Mouse (Mus musculus) frontal cortex, postnatal 25 days (tissue): Measurements from ENCODE around the gene B3galnt2.
"Not testable (repeated sequence)": the region's sequence is repeated elsewhere in the genome, so short reads cannot be mapped to it uniquely, and the experiment has no call there.

Source experiments
- DNase-seq, 2 experiments: peaks; one replicate each; pipeline ENCODE4 v3.0.0; 2022; ENCODE audit warnings: low spot score in 2 of 2

B3galnt2 gene

DNA sequence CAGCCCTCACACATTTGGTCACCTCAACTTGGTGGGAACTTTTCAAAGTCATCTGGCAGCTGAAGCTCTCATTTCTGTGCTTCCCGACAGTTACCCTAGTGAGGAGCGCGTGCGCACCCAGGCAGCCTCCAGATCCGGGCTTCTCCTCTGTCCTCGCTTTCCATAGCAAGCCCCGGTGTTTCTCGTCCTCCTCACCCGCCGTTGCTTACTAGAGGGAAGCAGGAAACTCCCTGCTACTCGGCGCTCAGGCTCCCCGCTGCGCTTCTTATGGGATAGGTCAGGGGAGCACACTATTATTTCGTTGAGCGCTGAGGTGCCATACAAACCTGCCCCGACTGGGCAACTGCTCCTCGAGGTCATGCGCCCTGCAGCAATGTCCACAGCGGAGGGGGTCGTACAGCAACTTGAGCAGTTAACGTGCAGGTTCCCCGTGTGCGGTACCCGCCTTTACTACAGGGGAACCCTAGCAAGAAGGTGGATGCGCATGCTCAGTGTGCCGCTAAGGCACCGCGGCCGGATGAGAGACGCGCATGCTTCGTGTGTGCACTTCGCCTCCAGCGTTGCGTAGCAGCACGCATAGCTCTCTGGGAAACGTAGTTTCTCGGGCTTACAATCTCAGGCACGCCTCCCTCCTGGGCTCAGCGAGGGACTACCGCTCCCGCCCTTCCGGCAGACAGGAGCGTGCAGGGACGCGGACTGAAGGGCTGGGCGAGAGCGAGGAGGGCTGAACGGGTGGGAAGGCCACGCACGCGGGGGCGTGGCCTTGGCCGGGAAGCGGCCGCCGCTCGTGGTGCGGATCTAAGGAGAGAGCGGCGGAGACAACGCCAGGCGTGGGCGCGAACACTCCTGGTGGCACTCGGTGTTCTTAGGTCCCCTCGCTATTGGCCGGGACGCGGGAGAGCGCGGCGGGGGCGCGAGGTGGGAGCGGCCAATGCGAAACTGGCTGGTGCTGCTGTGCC, at the start of gene B3galnt2:
TSS of gene B3galnt2 (plus strand) at position 596 of the 959 bp plus-strand sequence.
- peak; percentile 86 to 90 for DNase-seq

GRCm38 (mm10) chr13:13911341-13911740, 42.9 kb upstream of the B3galnt2 start:
- DNase-seq = no peak

DNA sequence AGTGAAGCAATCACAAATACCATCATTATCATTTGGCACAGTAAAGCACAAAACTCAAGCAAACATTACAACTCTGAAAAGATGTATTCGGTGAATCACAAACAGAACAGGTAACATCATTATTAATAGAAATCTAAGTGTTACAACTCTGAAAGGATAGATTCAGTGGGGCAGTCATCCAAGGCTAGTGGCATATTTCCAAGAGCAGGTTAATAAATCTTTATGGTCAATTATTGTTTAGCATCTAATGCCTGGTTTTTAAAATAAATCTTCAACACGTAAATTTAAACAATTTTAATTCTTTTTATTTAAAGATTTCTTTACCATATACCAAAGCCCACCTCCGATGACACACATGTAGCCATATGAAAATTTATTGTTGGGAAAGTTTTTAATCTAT, 34.9 kb upstream of the B3galnt2 start:
- no peak for DNase-seq

- DNase-seq = no peak
Measured at GRCm38 (mm10) chr13:13922526-13922925, 31.7 kb upstream of the B3galnt2 start.

GRCm38 (mm10) chr13:13929982-13930381, 24.3 kb upstream of the B3galnt2 start:
- DNase-seq = no peak

GRCm38 (mm10) chr13:13954931-13955330, 662 bp downstream of the B3galnt2 start:
- no peak for DNase-seq

DNA sequence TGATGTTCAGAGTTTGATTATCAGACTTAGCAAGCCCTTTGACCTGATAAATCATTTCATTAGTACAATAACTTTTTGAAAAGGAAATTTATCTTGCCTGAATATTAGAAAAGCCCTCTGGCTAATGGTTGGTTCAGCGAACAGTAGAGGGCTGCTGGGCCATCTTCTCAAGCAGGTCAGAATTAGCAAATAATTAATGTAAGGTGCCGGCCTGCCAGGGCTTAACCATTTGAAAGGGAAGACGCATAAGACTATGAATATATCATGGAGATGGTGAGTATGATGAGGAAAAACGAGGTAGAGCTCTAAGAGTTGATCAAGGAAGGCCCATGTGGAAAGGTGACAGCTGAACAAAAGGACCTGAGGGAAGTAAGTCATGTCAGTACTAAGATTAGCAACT, 2.4 kb downstream of the B3galnt2 start:
- DNase-seq = no peak

DNA sequence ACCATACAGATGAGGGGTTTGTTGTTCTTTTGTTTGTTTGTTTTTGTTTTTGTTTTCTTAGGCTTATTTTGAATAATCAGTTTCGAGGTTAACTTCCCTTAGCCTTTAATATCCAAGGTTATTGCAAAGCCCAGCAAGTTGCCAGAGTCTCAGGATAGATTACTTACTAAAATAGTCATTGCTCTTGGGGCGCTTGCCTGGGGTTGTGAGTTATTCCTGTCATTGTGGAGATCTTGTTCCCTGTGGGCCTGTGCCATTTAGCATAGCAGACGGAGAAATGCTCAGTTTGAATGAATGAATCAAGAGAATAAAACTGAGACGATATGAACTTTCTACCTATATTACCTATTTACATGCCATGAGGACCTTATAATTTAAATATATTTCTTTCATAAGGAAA, 5.9 kb downstream of the B3galnt2 start:
- no peak for DNase-seq

DNA sequence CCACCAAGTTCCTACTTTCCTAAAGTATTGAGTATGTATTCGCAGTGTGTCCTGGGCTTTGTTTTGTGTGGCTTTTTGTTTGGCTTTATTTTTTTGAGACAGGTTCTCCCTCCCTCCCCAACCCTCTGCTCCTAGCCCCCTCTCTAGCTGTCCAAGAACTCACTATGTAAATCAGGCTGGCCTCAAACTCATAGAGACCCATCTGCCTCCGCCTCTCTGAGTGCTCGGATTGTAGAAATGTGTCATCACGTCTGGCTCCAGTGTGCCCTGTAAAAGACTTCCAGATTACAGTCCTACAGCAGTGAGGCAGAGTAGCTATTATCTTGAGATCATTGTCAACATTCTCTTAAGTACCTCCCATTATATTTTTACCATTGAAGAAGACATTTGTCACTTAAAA, 6.8 kb downstream of the B3galnt2 start:
- DNase-seq = no peak

DNA sequence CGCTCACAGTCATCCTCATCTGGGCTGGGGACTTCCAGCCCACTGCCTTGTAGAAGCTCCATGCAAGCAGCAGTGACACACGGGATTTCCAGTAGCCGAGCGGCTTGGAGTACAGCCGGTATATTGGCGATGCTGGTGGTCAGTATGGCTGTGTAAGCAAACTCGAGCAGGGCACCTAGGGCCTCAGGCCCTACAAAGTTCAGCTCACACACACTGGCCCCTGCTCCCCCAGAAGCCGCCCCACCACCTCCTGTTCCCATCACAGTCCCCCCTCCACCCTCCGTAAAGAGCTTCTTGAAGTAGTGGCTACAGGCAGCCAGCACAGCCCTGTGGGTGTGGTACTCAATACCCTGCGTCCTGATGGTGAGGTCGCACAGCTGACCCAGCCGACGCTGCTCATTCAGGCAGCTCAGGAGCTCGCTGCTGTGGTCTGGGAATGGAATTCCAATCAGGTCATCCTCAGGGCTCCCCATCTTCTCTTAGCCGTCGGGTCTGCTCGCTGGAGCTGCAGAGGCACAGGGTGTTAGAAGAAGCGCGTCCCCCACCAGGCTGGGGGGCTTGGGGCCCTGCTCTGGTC, 11.2 kb downstream of the B3galnt2 start:
- no peak for DNase-seq

- no peak for DNase-seq
Measured at GRCm38 (mm10) chr13:13966172-13966571, 11.9 kb downstream of the B3galnt2 start.

DNA sequence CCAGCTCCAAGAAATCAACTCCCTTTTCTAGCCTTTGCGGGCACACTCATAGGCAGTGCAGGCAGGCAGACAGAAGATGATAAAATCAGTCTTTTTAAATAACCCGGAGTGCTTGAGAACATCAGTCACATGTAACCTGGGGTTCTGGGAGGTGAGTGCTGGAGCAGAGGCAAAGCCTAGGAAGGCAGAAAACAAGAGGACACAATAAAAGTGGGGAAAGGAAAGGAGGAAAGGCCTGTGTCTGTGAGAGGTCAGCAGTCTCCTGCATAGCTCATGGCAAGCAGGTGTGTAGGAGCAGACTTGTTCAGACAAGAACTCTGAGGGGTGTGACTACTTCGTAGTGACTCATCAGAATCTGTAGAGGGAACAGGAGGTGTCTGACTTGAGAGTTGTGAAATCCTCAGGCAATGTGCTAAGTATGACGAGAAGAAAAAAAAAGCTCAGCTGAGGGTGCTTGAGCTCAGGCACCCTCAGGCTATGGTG, 14.4 kb downstream of the B3galnt2 start:
- DNase-seq = peak in 1 of 2 experiments; percentile 24

DNA sequence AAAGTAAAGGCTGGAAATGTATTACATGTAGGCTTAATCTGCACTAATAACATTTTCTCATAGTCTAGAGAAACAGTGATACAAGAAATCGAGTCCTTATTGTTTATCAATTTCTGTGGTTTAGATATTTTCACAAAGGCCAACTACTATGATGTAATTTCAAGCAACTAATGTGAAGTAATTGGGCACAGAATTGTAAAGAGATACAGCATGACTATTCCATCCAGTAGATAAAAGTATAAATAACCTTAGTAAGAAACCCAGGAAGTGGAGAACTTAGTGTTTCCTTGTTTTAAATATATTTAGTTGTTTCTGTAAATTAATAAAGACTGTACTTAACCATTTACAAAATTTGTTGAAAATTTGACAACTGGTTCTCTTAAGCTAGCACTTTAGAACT, 15.5 kb downstream of the B3galnt2 start:
- DNase-seq = no peak

DNA sequence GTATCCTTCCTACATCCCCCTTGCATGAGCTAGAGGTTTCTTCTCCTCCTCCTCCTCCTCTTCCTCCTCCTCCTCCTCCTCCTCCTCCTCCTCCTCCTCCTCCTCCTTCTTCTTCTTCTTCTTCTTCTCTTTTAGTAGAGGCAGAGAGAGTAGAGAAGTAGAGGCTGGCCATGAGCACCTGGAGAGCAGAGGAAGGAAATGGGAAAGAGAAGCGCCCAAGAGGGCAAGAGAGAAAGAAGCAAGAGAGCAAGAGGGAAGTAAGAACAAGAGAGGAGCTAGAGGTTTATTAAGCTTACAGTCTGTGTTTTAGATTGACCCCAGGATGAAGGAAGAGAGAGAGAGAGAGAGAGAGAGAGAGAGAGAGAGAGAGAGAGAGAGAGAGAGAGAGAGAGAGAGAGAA, 27.6 kb downstream of the B3galnt2 start:
- not testable (repeated sequence) for DNase-seq

GRCm38 (mm10) chr13:13983523-13983922, 29.3 kb downstream of the B3galnt2 start:
- DNase-seq = no peak

DNA sequence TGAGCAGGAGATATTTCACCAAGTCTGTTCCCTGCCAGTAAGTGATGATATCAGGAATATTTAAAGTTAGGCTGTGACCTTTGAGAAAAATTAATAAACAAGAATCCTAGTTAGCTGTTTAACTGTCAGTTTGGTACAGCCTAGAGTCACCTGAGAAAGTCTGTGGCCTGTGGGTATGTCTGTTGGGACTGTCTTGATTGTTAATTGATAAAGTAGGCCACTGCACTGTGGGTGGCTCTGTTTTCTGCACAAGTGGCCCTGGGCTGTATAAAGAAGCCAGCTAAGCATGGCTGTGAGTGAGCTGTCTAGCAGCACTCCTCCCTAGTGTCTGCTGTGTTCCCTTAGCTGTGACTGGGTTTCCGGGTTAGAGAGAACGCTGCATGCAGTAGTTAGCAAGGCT, 34.9 kb downstream of the B3galnt2 start:
- DNase-seq = no peak

DNA sequence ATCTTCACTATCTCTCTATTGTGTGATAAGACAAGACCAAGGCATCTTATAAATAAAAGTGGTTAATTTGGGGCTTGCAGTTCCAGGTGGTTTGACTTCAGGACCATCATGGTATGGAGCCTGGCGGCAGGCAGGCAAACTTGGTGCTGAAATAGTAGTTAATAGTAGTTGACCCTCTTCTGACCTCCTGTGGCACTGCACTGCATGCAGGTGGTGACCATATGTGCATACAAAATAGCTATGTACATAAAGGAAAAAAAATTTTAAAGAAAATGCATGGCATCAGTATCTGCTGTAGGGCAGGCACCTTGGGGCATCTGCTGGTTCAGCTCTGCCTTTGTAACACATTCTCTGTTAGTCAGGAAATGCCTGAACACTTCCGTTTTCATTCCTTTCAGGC, 36.1 kb downstream of the B3galnt2 start:
- DNase-seq = no peak

GRCm38 (mm10) chr13:13993041-13993440, 38.8 kb downstream of the B3galnt2 start:
- no peak for DNase-seq

DNA sequence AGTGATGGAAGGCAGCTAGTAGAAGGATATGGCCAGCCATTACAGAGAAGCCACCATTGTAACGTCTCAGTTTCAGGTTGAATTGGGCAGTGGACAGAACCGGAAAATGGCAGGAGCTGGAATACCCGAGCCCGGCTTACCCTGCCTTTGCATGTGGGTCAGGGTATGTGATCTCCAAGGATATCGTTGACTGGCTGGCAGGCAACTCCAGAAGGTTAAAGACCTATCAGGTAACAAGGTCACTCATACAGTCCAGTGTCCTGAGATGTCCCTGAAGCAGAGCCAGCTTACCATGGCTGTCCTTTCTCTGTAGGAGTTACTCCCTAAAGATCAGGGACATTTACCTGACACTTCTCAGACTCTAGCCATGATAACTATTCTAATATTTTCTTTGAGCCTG, 40.8 kb downstream of the B3galnt2 start:
- DNase-seq = no peak

DNA sequence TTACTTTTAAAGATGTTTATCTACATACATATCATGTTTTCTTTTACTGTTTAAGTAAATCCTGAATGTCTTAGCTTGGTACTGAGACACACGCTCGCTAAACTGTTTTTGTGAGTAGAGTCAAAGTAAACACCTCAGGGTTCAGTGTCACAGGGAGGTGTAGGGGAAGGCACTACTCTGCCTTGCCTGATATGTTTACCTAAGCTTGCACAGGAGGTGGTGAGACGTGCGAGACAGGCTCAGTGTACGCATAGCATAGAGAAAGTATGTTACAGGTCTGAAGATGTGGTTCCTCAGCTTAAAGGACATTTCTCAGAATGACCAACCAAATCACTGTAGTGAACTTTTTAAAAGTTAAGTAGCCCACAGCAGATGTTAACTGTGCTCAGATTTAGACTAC, 43.2 kb downstream of the B3galnt2 start:
- no peak for DNase-seq

DNA sequence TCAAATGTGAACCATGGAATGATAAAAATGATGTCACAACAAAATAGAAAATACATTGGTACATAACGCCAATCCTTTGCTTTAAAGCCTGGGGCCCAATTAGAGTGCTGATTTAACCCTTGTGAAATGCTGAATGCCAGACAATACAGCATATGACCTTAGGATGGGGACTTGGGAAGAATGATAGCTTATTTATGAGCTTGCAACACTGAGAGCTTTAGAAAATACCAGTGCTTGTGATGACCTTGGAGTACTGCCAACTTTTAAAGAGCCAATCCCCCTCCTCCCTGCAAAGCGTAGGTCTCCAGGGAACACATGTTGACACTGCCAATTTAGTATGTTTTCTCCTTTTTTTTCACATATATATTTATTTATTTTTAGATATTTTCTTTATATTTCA, 48.4 kb downstream of the B3galnt2 start:
- no peak for DNase-seq

GRCm38 (mm10) chr13:14004086-14004485, 49.8 kb downstream of the B3galnt2 start:
- no peak for DNase-seq

DNA sequence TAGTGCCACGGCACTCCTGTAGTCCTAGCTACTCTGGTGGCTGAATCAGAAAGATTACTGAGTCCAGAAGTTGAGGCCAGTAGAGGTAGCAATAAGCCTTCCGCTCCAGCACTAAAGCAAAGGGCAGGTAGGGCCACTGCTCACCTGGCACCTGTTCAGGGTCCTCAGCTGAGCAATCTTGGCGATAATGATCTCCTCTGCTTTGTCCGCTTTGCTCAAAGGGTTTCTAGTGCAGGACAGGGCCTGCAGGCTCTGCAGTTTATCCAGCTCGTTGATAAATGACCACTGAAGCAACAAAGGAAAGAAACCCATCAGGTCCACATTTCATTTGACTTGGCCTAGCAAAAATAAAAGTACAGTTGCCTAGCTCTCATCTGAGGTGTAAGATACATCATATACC, 50.7 kb downstream of the B3galnt2 start:
- no peak for DNase-seq
